Mouse (Mus musculus) megakaryocyte, embryonic 14.5 days (primary cell): ENCODE data around the gene Zbtb34. TPM values are rescaled to one million over a fixed set of nuclear protein-coding genes. Genes with fewer than 3 reads are reported as not detected.
A peak's percentile ranks its signal among the peaks of the same experiment; 100 is the strongest.

Experiments used
- H3K27me3 ChIP-seq: replicated peaks from 2 replicates; pipeline ENCODE3; 2012; ENCODE audit warnings: inconsistent platforms
- H3K36me3 ChIP-seq: replicated peaks from 2 replicates; pipeline ENCODE3; 2012; ENCODE audit warnings: low read length, inconsistent platforms, mixed read lengths
- H3K4me1 ChIP-seq: 2 replicates; pipeline ENCODE4 v1.6.1; 2012; ENCODE audit warnings: inconsistent platforms
- H3K4me3 ChIP-seq: replicated peaks from 2 replicates; pipeline ENCODE3; 2012; ENCODE audit warnings: moderate library complexity, mild to moderate bottlenecking, inconsistent platforms
- H3K9me3 ChIP-seq: 2 replicates; pipeline ENCODE4 v1.6.1; 2012; ENCODE audit warnings: inconsistent platforms
- FLI1 ChIP-seq: IDR thresholded peaks from 2 replicates; pipeline ENCODE4 v1.6.1; 2012; ENCODE audit warnings: low read length, inconsistent platforms, mixed read lengths
- GATA1 ChIP-seq: IDR thresholded peaks from 3 replicates; pipeline ENCODE4 v1.6.1; 2012; ENCODE audit warnings: mixed read lengths, low read length, inconsistent platforms, borderline replicate concordance
- polyA plus RNA-seq: library from polyadenylated mRNA; stranded (reverse); fragments of >175 nt; gene quantifications from 2 replicates; pipeline ENCODE4 v1.2.3, GENCODE M21; 2012; ENCODE audit warnings: low replicate concordance; ENCODE audit not compliant: insufficient read depth

The Zbtb34 gene
- 1.6 and 7.9 TPM in 2 replicates for polyA plus RNA-seq

DNA sequence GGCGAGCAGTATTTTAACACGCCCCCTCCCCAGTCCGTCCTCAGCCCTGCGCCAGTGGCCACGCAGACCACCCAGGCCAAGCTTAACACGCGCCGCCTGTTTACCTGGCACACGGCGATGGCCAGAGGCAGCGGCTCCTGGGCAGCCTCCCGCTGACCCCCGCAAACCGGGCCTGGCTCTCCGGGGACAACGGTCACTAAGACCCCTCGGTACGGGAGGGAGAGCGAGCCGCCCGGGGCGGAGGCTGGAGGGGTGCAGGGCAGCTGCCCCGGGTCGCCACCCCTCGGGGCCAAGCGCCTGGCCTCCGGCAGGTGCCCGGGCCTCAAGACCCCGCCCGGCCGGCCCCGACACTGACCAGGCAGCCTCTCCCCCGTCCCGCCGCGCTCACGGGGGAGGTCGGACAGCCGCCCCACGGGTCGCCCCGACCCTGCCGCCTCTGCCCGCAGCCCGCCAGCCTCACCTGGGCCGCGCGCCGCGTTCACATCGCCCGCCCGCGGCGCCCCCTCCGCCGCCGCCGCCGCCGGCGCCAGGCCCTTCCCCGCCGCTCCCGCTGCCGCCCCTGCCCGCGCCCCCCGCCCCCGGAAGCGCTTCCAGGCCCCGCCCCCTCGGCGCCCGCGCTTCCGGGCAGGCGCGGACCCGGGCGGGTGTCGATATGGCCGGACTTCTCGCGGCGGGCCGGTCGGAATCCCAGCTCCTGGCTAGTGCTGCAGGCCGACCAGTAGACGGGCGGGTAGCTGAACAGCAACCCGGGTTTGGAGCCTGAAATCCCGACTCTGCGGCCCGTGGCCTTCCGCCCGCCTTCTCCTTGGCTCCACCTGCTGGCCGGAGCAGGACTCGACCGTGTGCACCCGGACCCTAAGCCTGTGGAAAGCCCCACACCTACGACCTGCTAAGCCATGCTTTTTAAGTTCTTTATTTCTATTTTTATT is at the start of gene Zbtb34:
Gene Zbtb34, minus strand, starts transcription at position 554 of the 929 bp plus-strand sequence.
- Histone ChIP-seq H3K4me3 (peak within 1 kb of the TSS; percentile 99), H3K27me3 (peaks cover 9% of the 10 kb centered on the region), H3K36me3 (peaks cover 27% of the 10 kb centered on the region), H3K9me3 (no peaks in the 10 kb centered on the region), H3K4me1 (peaks cover 60% of the 10 kb centered on the region)
- no peak for TF ChIP-seq FLI1
- TF ChIP-seq GATA1: no peak

DNA sequence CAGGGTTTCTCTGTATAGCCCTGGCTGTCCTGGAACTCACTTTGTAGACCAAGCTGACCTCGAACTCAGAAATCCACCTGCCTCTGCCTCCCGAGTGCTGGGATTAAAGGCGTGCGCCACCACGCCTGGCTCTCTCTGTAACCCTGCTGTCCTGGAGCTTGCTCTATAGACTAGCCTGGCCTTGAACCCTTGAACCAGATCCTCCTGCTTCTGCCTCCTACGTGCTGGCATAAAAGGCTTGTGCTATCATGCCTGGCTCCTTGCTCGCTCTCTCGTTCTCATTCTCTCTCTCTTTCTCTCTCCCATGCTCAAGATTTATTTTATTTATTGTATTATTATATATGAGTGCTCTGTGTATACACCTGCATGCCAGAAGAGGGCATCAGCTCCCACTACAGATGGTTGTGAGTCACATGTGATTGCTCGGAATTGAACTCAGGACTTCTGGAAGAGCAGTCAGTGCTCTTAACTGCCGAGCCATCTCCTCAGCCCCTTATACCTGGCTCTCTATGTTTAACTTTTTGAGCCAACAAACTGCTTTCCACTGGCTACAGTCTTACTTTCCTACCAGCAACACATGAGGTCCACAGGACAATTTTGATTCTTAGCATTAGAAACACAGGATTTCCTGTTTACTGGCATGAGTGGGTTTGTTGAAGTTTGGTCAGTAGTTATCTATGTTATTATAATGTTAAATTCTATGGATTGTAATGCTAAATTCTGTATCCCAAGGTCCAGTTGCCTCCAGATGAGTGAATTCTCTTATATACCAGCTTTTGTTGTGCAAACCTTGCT is 47.0 kb upstream of the Zbtb34 start:
- peaks cover 49% of the 10 kb centered on the region for H3K27me3 ChIP-seq
- TF ChIP-seq GATA1 (no peak), FLI1 (no peak)
- H3K4me3 ChIP-seq: no peak overlapping the region
- H3K36me3 ChIP-seq: no peaks in the 10 kb centered on the region
- no peaks in the 10 kb centered on the region for H3K4me1 ChIP-seq
- peaks cover 29% of the 10 kb centered on the region for H3K9me3 ChIP-seq

DNA sequence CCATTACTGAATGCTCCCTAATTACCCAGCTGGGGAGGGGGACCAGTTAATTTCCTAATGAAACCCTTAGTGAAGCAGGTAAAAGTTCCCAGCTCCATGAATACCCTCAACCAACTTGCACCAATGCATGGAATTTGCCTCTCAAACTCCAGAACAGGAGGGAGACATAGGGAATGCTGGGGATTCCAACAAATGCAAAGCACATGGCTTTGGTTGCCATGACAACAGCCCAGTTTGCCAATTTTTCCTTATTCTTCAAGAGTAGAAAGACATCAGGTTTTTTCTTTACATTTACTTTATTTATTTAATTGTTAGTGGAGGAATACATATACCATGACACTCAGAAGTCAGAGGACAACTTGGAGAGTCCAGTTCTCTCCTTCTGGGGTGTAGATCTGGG is 44.8 kb upstream of the Zbtb34 start:
- no peaks in the 10 kb centered on the region for H3K4me1 ChIP-seq
- H3K4me3 ChIP-seq: no peak overlapping the region
- peaks cover 35% of the 10 kb centered on the region for H3K9me3 ChIP-seq
- peaks cover 48% of the 10 kb centered on the region for H3K27me3 ChIP-seq
- no peaks in the 10 kb centered on the region for H3K36me3 ChIP-seq
- TF ChIP-seq GATA1: no peak
- no peak for TF ChIP-seq FLI1

DNA sequence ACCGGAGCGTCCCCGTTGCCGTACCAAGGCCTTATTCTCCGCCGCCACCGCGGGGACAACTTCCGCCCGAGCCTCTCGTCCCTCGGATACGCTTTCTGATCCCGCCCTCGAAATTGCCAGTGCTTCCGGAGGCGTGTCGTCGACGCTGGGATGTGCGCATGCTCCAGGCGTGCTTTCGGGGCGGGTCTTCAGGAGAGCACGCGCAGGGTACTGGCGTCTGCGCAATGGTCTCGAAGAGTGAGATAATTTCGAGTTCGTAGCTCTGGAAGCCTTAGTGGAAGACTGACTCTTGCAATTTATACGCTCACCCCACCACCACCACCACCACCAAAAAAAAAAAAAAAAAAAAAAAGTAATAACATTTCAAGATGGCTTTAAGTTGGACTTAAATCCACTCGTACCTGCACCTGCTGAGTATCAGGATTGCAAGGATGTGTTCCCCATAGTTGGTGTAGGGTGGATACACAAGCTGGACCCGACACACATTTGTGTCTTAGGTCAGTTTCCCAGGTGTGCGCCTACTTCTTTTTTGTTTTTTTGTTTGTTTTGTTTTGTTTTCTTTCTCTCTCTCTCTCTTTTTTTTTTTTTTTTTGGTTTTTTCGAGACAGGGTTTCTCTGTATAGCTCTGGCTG is 37.5 kb upstream of the Zbtb34 start, which contains the start of gene Zbtb43:
Gene Zbtb43, minus strand, starts transcription at position 94 of the 632 bp plus-strand sequence.
- TF ChIP-seq FLI1 (peak; percentile 62; the same call in 1 of the 2 replicates), GATA1 (no peak)
- Histone ChIP-seq H3K4me1 (peaks cover 33% of the 10 kb centered on the region), H3K36me3 (peaks cover 24% of the 10 kb centered on the region), H3K9me3 (peaks cover 16% of the 10 kb centered on the region), H3K27me3 (peaks cover 17% of the 10 kb centered on the region), H3K4me3 (peak within 1 kb of the TSS; percentile 98)

DNA sequence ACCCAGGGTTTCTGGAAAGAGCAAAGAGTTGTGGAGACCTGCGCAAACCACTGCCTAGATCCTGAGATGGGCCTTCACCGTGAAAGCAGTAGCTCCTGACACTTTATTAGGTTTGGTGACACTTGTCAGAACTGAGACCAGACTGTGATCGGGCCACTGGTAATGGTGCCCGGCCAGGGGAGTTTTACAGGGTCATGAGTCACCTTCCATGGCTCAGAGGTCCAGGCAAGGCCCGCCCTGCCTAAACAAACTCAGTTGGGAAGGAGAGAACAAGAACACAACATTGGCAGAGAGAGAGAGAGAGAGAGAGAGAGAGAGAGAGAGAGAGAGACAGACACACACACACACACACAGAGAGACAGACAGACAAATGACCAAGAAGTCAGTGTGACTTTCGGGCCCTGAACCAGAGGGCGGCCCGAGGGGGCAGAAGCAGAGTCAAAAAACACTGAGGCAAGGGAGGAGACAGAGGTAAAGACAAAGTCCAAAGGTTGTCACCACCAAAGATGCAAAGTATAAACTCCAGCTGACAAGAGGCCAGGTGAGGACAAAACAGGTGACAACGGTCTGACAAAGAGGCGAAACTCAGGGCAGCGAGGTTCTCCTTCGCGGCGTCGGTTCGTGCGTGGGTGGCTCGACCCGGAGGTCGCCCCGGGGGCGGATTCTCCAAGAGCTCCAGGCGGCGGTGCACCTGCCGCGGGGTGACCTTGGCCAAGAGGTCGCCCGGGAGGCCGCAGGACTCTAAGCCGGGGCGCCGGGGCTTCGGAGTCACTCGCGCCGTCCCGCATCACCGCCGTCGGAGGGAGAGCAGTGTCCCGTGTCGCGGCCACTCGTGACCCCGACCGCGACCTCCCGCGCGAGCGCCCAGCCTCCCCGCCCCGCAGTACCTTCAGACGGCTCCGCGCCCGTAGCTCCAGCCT is 36.7 kb upstream of the Zbtb34 start:
- peaks cover 9% of the 10 kb centered on the region for H3K9me3 ChIP-seq
- H3K4me1 ChIP-seq: peaks cover 35% of the 10 kb centered on the region
- H3K27me3 ChIP-seq: peaks cover 11% of the 10 kb centered on the region
- H3K36me3 ChIP-seq: peaks cover 30% of the 10 kb centered on the region
- H3K4me3 ChIP-seq: peak overlapping the region; percentile 98
- no peak for TF ChIP-seq FLI1
- no peak for TF ChIP-seq GATA1

DNA sequence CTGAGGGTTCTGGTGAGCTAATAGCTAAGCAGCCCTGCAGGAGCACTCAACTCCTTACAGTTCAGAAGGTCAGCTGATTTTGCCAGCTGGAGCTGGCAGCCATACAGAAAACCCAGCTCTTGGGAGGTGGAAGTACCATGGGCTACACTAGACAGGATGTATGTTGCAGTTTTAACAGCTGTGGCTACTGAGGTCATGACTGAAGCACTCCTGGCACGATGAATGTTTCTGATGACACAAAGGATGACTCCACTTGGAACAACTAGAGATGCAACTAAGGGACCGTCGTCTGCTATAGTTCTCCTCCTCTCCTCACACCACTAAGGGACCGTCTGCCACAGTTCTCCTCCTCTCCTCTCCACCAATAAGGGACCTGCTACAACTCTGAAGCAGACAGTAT is 34.8 kb upstream of the Zbtb34 start:
- TF ChIP-seq FLI1: no peak
- no peak for TF ChIP-seq GATA1
- Histone ChIP-seq H3K4me1 (peaks cover 43% of the 10 kb centered on the region), H3K27me3 (no peaks in the 10 kb centered on the region), H3K36me3 (peaks cover 48% of the 10 kb centered on the region), H3K9me3 (no peaks in the 10 kb centered on the region), H3K4me3 (peak overlapping the region; percentile 54)

DNA sequence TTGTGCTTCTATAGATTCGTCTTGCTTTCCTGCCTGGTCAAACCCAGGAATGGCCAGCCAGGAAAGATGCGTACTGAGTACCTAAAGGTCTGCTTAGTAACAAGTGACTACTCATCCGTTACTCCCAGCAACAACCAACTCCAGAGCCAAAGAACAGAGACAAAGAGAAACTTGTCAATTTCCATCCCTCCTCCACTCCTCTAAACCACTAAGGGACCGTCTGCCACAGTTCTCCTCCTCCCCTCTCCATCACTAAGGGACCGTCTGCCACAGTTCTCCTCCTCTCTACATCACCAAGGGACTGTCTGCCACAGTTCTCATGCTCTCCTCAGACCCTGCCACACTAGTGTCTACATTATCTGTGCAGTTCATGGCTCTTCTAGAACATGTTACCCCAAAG is 34.1 kb upstream of the Zbtb34 start:
- TF ChIP-seq GATA1 (no peak), FLI1 (no peak)
- peaks cover 56% of the 10 kb centered on the region for H3K36me3 ChIP-seq

DNA sequence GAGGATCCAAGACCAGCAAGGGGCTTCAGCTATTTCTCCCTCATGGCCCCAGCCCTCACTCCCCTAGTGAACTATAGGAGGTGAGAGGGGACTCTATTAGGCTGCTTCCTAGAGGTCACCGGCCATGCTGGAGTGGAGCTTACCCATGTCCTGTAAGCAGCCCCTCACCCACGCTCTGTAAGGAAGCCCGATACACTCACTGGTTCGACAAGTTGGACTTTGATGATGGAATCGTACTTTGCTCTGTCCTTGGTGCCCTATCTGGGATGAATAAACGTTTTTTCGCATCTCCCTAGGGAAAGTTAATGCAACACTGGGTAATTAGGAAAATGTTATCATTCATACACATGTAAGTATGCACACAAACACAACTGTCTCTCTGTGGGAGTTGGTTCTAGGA is 30.9 kb upstream of the Zbtb34 start:
- peaks cover 59% of the 10 kb centered on the region for H3K4me1 ChIP-seq
- H3K4me3 ChIP-seq: no peak overlapping the region
- H3K36me3 ChIP-seq: peaks cover 82% of the 10 kb centered on the region
- no peaks in the 10 kb centered on the region for H3K27me3 ChIP-seq
- TF ChIP-seq FLI1: no peak
- no peak for TF ChIP-seq GATA1
- H3K9me3 ChIP-seq: no peaks in the 10 kb centered on the region

More for the DNA sequence above, 34.1 kb upstream of the Zbtb34 start:
- Histone ChIP-seq H3K27me3 (no peaks in the 10 kb centered on the region), H3K9me3 (no peaks in the 10 kb centered on the region), H3K4me3 (no peak overlapping the region), H3K4me1 (peaks cover 49% of the 10 kb centered on the region)
